Mouse (Mus musculus): ENCODE measurements at regions not wholly inside any gene's neighbourhood (a gene's known extent, or its start where the extent isn't known, plus 50 kb on each side); places are given as distances from the start of the nearest gene placed in this dataset.

GRCm38 (mm10) chr11:31721908-31722307, 50.2 kb upstream of the Bod1 start:
- no peak for DNase-seq (ENCODE audit: low spot score)

- DNase-seq (ENCODE audit: low spot score), result no peak
Measured at GRCm38 (mm10) chr11:31724506-31724905, 52.8 kb upstream of the Bod1 start.

- DNase-seq (ENCODE audit: low spot score), result no peak
Measured at GRCm38 (mm10) chr11:31725936-31726647, 54.4 kb upstream of the Bod1 start.

- no peak for DNase-seq (ENCODE audit: low spot score)
Measured at GRCm38 (mm10) chr11:31727289-31727688, 55.6 kb upstream of the Bod1 start.

GRCm38 (mm10) chr11:31729728-31730127, 58.0 kb upstream of the Bod1 start:
- DNase-seq (ENCODE audit: low spot score), result peak; percentile 40

GRCm38 (mm10) chr11:31730181-31730580, 58.5 kb upstream of the Bod1 start:
- DNase-seq (ENCODE audit: low spot score), result no peak

GRCm38 (mm10) chr11:31730680-31731079, 59.0 kb upstream of the Bod1 start:
- DNase-seq (ENCODE audit: low spot score), result no peak

GRCm38 (mm10) chr11:31731459-31731858, 59.8 kb upstream of the Bod1 start:
- DNase-seq (ENCODE audit: low spot score), result no peak

GRCm38 (mm10) chr11:31732342-31732741, 60.7 kb upstream of the Bod1 start:
- DNase-seq (ENCODE audit: low spot score), result no peak

- DNase-seq (ENCODE audit: low spot score), result peak; percentile 50
Measured at GRCm38 (mm10) chr11:31732958-31733357, 61.3 kb upstream of the Bod1 start.

- peak; percentile 91 for DNase-seq (ENCODE audit: low spot score)
Measured at GRCm38 (mm10) chr11:31734091-31734490, 62.4 kb upstream of the Bod1 start.

- no peak for DNase-seq (ENCODE audit: low spot score)
Measured at GRCm38 (mm10) chr11:31735257-31735656, 63.6 kb upstream of the Bod1 start.

GRCm38 (mm10) chr11:31736086-31736485, 64.4 kb upstream of the Bod1 start:
- no peak for DNase-seq (ENCODE audit: low spot score)

GRCm38 (mm10) chr11:31736556-31737089, 64.9 kb upstream of the Bod1 start:
- DNase-seq (ENCODE audit: low spot score), result no peak

GRCm38 (mm10) chr11:31738148-31739021, 66.7 kb upstream of the Bod1 start:
- DNase-seq (ENCODE audit: low spot score), result no peak

- DNase-seq (ENCODE audit: low spot score), result no peak
Measured at GRCm38 (mm10) chr11:31740409-31740808, 68.7 kb upstream of the Bod1 start.

- no peak for DNase-seq (ENCODE audit: low spot score)
Measured at GRCm38 (mm10) chr11:31742160-31742559, 70.5 kb upstream of the Bod1 start.

- DNase-seq (ENCODE audit: low spot score), result no peak
Measured at GRCm38 (mm10) chr11:31744076-31744785, 72.5 kb upstream of the Bod1 start.

- no peak for DNase-seq (ENCODE audit: low spot score)
Measured at GRCm38 (mm10) chr11:31745028-31745865, 73.6 kb upstream of the Bod1 start.

- DNase-seq (ENCODE audit: low spot score), result no peak
Measured at GRCm38 (mm10) chr11:31745866-31746248, 74.2 kb upstream of the Bod1 start.

GRCm38 (mm10) chr11:31746488-31746887, 74.8 kb upstream of the Bod1 start:
- no peak for DNase-seq (ENCODE audit: low spot score)
